Mouse (Mus musculus): ENCODE data around the gene Dhx15.
A peak's percentile ranks its signal among the peaks of the same experiment; 100 is the strongest.
"Not testable (repeated sequence)": the region's sequence is repeated elsewhere in the genome, so short reads cannot be mapped to it uniquely, and the experiment has no call there.

Gene Dhx15

GRCm38 (mm10) chr5:52190371-52191179 lies at the start of gene Dhx15:
Dhx15 (minus strand) TSS chr5:52190514.
- peak; percentile 92 to 94 for DNase-seq

GRCm38 (mm10) chr5:52238877-52239276 lies 48.6 kb upstream of the Dhx15 start:
- DNase-seq, result no peak

DNA sequence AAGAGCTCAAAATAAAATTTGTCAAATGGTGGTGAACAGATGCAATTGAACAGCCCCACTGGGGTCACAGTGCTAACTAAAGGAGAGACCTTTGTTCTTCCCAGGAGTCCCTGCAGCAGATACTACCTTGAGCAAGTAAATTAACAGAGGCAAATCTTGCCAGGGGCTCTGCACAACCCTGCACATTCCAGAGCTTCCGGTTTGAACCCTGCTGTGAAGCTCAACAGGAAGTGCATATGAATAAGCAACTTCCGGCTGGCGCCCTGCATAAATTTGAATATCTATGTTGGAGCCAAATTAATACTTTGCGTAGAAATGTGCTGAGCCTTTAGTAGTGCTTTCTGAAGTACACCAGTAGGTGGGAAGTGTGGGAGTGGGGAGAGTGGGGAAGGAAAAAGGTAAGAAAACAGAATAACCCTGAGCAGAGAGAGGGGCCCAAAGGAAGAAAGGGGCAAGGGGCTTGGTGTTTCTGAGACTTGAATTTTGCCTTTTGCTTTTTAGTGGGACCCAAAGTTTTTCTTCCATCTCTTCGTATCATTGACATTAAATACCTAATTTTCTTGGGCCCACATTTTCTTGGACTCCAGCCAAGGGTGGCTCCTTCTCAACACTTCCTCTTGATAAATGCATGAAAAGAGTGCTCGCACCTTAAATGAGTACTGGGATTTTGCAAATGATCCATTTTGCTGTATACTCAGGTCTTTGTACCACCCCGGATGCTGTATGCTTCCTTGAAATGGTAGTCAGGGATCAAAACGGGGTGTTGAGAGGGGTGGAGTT lies 47.8 kb upstream of the Dhx15 start:
- no peak for DNase-seq

GRCm38 (mm10) chr5:52236585-52236984 lies 46.3 kb upstream of the Dhx15 start:
- not testable (repeated sequence) for DNase-seq

DNA sequence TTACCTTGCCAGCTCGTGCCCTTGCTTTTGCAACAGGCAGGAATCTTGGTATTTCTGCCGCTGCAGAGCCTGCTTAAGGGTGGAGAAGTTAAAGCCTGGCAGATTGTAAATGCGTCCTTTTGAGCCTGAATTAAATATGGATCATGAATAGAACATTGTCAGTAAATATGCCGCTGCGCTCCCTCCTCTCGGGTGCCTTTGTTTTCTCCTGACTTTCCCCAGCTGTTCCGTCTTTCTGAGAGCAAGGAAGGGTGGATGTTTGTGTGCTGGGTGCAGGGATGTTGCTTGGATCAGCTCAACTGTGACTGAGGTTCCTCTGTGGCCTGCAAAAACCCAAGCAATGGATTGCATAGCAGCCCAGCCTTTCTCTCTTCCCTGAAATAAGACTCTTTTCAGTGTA lies 44.3 kb upstream of the Dhx15 start:
- DNase-seq, result no peak

DNA sequence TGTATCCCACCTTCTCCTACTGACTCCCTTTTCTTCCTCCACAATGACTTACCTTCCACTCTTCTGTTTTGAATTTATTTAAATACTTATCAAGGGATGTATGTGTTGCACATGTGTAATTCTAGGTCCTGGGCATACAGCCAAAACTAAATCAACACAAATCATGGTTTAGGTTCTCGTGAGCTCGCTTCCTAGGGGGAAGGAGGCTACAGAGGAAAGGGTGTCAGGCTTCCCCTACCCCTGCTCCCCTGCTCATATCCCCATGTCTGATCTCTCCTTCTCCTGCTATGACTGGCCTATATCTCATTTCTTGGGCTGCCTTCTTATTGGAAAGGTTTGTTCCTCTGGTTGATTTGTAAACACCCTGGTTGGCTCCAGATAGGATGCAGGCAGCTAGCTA lies 43.6 kb upstream of the Dhx15 start:
- DNase-seq, result no peak

GRCm38 (mm10) chr5:52232611-52233010 lies 42.3 kb upstream of the Dhx15 start:
- DNase-seq, result no peak

DNA sequence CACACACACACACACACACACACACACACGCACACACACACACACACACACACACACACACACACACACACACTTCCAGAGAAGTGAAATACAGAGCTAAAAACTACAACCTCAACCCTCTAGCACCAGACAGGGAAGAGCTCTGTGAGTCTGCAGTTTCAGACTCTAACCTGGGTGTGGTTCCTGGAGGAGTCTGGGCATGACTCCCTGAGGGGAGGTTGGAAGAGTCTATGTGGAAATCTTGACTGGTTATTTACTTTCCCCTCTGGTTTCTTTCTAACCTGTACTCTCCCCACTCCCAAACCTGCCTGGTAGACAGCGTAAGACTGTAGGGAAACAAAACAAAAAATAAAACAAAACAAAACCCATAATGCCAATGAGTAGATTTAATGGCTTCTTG lies 41.9 kb upstream of the Dhx15 start:
- no peak for DNase-seq

DNA sequence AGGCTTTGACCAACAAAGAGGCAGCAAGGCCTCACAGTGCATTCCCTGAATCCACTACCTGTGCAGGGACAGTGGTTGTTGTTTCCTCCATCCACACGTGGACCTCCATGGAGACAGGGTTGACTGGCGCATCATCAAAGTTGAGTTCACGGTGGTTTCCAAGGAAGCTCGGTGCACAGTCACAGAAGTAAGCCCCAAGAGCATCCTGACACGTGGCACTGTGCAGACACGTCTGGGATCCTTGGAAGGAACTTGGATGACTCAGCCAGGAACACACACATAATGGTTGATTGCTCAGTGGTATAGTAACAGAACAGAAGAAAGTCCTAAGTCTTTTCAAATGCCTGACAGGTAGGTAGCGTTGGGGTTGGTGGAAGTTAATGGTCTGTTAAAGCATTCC lies 40.2 kb upstream of the Dhx15 start:
- DNase-seq, result no peak

DNA sequence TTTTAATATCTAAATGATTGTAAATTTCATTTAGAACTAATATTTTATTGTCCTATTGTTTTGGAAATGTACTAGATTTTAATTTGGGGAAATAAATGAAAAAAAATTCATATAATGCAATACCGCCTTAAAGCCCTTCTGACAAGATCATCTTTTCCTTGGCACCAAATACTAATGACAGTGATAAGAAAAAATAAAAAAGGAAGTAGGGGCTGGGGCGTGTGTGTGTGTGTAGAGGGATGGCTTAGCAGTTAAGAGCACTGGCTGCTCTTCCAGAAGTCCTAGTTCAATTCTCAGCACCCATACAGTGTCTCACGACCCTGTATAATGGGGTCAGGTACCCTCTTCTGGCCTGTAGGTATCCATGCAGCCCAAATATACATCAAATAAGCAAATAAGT lies 36.4 kb upstream of the Dhx15 start:
- no peak for DNase-seq

DNA sequence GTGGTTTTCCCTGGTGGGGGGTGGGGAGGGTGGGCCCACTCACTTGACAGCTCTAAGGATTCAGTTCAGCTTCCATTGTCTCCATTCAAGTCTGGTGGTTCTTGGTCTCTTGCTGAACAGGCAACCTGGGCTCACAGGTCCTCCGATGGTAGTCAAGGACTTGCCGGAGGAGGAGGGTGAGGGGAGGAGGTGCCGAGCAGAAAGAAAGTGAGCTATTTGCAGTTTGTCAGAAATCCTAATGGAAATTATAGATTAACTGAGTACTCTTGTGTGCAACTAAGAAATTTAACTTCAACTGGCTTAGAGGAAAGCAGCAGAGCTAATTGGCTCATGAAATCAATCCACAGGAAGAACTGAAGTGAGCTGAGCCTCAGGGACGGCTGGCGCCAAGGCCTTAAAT lies 31.3 kb upstream of the Dhx15 start:
- no peak for DNase-seq

DNA sequence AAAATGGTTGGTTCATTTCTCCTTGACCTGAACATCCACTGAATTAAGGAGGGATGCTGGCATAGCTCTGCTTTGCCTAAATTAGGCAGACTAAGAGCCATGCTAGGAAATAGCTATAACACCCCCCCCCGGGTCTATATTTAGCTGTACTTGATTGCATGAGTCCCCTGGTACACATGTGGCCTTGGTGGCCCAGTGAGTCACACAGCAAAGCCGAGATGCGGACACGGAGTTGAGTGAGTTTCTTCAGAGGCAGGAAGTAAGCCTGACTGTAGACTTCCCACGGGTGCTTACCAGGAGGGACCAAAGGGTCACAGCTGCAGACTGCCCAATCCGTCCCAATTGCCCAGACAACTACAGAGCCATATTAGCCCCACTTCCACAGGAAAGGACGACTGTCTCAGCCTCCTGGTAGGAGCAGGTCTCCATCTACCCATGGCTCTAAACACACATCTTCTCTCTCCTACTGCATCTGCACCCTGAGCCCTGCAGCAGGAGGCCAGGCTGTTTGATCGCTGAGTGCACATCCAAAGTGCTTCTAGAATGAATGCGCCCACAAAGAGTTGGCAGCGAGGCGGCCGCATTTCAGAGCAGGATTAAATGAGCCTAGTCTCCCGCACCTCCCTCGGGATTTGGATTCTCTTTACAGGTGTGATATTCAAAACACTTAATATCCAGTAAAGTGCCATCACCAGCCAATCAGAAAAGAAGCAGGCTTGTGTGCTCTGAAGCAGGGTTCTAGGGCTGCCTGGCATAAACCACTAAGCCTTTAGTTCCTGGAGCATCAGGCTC lies 29.9 kb upstream of the Dhx15 start:
- DNase-seq, result no peak

GRCm38 (mm10) chr5:52218238-52218637 lies 27.9 kb upstream of the Dhx15 start:
- no peak for DNase-seq

GRCm38 (mm10) chr5:52213143-52213900 lies 23.0 kb upstream of the Dhx15 start:
- no peak for DNase-seq

DNA sequence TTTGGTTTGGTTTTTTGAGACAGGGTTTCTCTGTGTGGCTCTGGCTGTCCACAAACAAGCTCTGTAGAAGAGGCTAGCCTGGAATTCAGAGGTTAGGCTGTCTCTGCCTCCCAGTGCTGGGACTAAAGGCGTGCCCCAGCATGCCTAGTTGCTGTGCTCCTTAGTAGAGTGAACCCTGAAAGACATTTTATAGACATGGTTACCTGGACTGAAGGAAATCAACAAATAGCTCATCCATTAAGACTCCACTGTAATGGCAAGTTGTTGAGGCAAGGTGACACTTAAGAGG lies 810 bp upstream of the Dhx15 start:
- DNase-seq, result peak in 1 of 2 experiments; percentile 4

- peak; percentile 69 to 73 for DNase-seq
Measured at GRCm38 (mm10) chr5:52189664-52190365, 499 bp downstream of the Dhx15 start.

- DNase-seq, result no peak
Measured at GRCm38 (mm10) chr5:52188206-52188605, 2.1 kb downstream of the Dhx15 start.

- DNase-seq, result no peak
Measured at GRCm38 (mm10) chr5:52177326-52177725, 13.0 kb downstream of the Dhx15 start.

- no peak for DNase-seq
Measured at GRCm38 (mm10) chr5:52168468-52168867, 21.8 kb downstream of the Dhx15 start.

DNA sequence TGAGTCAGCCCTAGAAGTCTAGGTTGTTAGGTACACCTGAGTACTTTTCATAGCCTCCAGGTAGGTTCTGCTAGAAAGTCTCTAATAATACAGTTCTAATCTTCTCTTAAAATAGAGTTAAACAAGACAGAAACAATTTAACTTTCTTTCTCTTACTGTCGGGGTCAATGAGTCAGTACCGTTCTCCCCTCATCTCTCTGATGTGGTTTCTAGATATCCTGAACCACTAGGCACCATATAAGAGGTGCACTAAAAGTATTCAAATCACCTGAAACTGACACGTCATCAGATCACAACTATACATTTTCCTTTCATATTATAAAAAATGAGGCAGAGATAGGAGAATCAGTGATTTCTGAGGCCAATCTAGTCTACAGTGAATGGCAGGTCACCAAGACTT lies 41.2 kb downstream of the Dhx15 start:
- no peak for DNase-seq

GRCm38 (mm10) chr5:52147141-52147540 lies 43.2 kb downstream of the Dhx15 start:
- no peak for DNase-seq

- DNase-seq, result peak in 1 of 2 experiments; percentile 18
Measured at GRCm38 (mm10) chr5:52145684-52146083, 44.6 kb downstream of the Dhx15 start.
